Mouse (Mus musculus) CH12.LX (cell line): ENCODE results near the gene Psmb6.

ENCODE experiments used
- CTCF ChIP-seq, 2 experiments: IDR thresholded peaks in 1 of 2; conservative IDR thresholded peaks in 1 of 2; 2 replicates each; pipeline ENCODE4 v1.5.1; 2011 to 2012; ENCODE audit warnings: low read depth in 2 of 2, low read length in 2 of 2, improper control_type of control experiment in 1 of 2, inconsistent platforms in 1 of 2, mild to moderate bottlenecking in 1 of 2, moderate library complexity in 1 of 2
- MAX ChIP-seq: IDR thresholded peaks from 2 replicates; pipeline ENCODE4 v1.6.1; 2011; ENCODE audit warnings: low read length, improper control_type of control experiment
- MAZ ChIP-seq: IDR thresholded peaks from 2 replicates; pipeline ENCODE4 v1.6.1; 2012; ENCODE audit warnings: low read depth, mild to moderate bottlenecking, inconsistent platforms, low read length, improper control_type of control experiment, moderate library complexity
- MXI1 ChIP-seq: IDR thresholded peaks from 2 replicates; pipeline ENCODE4 v1.6.1; 2011; ENCODE audit warnings: mild to moderate bottlenecking, low read depth, low read length, improper control_type of control experiment
- MYC ChIP-seq: IDR thresholded peaks from 2 replicates; pipeline ENCODE4 v1.6.1; 2011; ENCODE audit warnings: low read depth, mild to moderate bottlenecking, improper control_type of control experiment, low read length
- NRF1 ChIP-seq: IDR thresholded peaks from 2 replicates; pipeline ENCODE4 v1.6.1; 2014; ENCODE audit warnings: low read depth, mild to moderate bottlenecking, inconsistent platforms, low read length, improper control_type of control experiment, moderate library complexity
- POLR2A ChIP-seq: IDR thresholded peaks from 2 replicates; pipeline ENCODE4 v1.6.1; 2011; ENCODE audit warnings: low read depth, mild to moderate bottlenecking, improper control_type of control experiment, low read length
- POLR2AphosphoS2 ChIP-seq: IDR thresholded peaks from 2 replicates; pipeline ENCODE4 v1.6.1; 2011; ENCODE audit warnings: low read depth, low read length, improper control_type of control experiment
- ZC3H11A ChIP-seq: IDR thresholded peaks from 2 replicates; pipeline ENCODE4 v1.6.1; 2012; ENCODE audit warnings: low read depth, mild to moderate bottlenecking, inconsistent platforms, low read length, improper control_type of control experiment

DNA sequence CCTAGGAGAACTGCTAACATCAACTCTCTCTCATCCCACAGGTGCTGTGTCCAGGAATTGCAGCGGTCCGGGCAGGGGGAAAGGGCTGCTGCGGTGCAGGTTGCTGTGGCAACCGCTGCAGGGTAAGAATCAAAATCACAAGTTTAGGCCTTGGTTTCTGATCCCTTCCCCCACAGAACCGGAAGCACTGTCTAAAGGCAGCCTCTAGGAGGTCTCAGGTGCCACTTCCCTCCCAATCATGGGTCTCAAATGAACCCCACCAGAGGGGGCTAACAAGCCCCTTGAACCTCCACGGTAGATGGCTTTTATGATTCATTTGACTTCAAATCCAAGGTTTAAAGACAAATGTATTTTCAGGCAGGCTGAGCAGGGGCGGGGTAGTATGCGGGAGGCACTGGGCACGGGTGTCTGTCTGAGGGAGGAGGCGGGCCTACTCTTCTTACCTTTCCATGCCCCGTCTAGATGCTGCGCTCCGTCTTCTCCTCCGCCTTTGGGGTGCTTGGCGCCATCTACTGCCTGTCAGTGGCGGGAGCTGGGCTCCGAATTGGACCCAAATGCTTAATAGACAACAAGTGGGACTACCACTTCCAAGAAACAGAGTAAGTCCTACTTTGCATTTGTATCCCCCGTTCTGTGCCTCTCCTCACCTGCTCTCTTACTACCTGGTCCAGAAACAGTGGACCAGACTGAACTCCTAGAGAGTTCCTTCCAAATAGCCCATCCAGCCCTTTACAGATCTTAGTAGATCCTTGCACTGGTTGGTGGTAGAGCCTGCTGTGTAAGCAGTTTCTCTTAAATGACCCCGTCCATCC lies 15.2 kb upstream of the Psmb6 start:
- TF ChIP-seq POLR2A (peak; percentile 48; the same call in 1 of the 2 replicates), MXI1 (no peak), CTCF (conservative IDR thresholded peaks at IDR 0.05 in 1 of 2, IDR thresholded peaks at IDR 0.05 in 1 of 2; ENCODE audit: low read depth in 2 of 2, low read length in 2 of 2) (peak in 1 of 2 experiments; percentile 88; a peak in 2 of 4 replicates), MAZ (peak; percentile 19; the same call in 1 of the 2 replicates), MAX (peak; percentile 66), MYC (no peak), POLR2AphosphoS2 (no peak), ZC3H11A (peak; percentile 56), NRF1 (no peak)
